Mouse (Mus musculus) forebrain, embryonic 15.5 days (tissue): ENCODE measurements at regions not wholly inside any gene's neighbourhood (a gene's known extent, or its start where the extent isn't known, plus 50 kb on each side); places are given as distances from the start of the nearest gene placed in this dataset.
A peak's percentile ranks its signal among the peaks of the same experiment; 100 is the strongest.

Source experiments
- ATAC-seq: fragments of 200-750 bp; cut with Nextera tagmentation; replicated peaks from 2 replicates; pipeline ENCODE4 v1.8.0; 2017; ENCODE audit warnings: mild to moderate bottlenecking, moderate TSS enrichment, moderate library complexity
- H3K27ac ChIP-seq: fragments of 300-500 bp; sonication (generic); replicated peaks from 2 replicates; pipeline ENCODE4 v1.5.1; 2015; ENCODE audit warnings: mild to moderate bottlenecking, inconsistent platforms
- H3K27me3 ChIP-seq: fragments of 300-500 bp; sonication (generic); 2 replicates; pipeline ENCODE4 v1.6.1; 2015; ENCODE audit warnings: inconsistent platforms
- H3K36me3 ChIP-seq: fragments of 300-500 bp; sonication (generic); 2 replicates; pipeline ENCODE4 v1.6.1; 2015; ENCODE audit warnings: mild to moderate bottlenecking, inconsistent platforms
- H3K4me1 ChIP-seq: fragments of 300-500 bp; sonication (generic); 2 replicates; pipeline ENCODE4 v1.6.1; 2015; ENCODE audit warnings: inconsistent platforms
- H3K4me2 ChIP-seq: fragments of 300-500 bp; sonication (generic); replicated peaks from 2 replicates; pipeline ENCODE4 v1.6.1; 2015; ENCODE audit warnings: mild to moderate bottlenecking, inconsistent platforms
- H3K4me3 ChIP-seq: fragments of 300-500 bp; sonication (generic); 2 replicates; pipeline ENCODE4 v1.5.1; 2015; ENCODE audit warnings: mild to moderate bottlenecking, inconsistent platforms
- H3K9ac ChIP-seq: fragments of 300-500 bp; sonication (generic); replicated peaks from 2 replicates; pipeline ENCODE4 v1.6.1; 2015; ENCODE audit warnings: mild to moderate bottlenecking, inconsistent platforms
- H3K9me3 ChIP-seq: fragments of 300-500 bp; sonication (generic); 2 replicates; pipeline ENCODE4 v1.6.1; 2016; ENCODE audit warnings: inconsistent platforms
- WGBS: fragments of 180-500 bp; shearing (Covaris S2); methylation state at CpG from one replicate; pipeline ENCODE4 v1.1.7; 2015; ENCODE audit warnings: mixed read lengths; 5-methylcytosine and 5-hydroxymethylcytosine counted together

DNA sequence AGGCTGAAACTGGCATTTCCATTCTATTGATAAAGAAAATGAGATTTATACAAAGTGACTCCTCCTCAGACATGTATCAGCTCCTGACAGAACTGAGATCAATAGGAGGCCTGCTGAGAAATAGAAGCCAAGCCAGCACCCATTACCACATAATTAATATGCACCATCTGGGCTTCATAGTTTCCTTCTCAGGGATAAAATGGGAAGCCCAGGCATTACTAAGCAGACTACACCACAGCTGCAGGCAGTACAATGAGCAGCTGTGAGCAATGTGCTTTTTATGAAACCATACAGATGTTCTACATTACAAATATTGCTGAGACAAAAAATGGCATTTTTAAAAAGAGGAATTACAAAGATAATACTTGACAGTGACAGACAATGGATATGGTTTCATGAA, 950.1 kb downstream of the Otol1 start:
- no peak overlapping the region for H3K4me3 ChIP-seq
- no peak overlapping the region for H3K27ac ChIP-seq
- H3K36me3 ChIP-seq = no peaks in the 10 kb centered on the region
- H3K27me3 ChIP-seq = no peaks in the 10 kb centered on the region
- no peaks in the 10 kb centered on the region for H3K9me3 ChIP-seq
- H3K4me1 ChIP-seq = no peaks in the 10 kb centered on the region
- H3K4me2 ChIP-seq = no peak overlapping the region
- no peak overlapping the region for H3K9ac ChIP-seq
- ATAC-seq = peak; percentile 64

GRCm38 (mm10) chr3:70962498-70962897, 955.1 kb downstream of the Otol1 start:
- Histone ChIP-seq H3K9me3 (no peaks in the 10 kb centered on the region), H3K27ac (no peak overlapping the region), H3K36me3 (no peaks in the 10 kb centered on the region), H3K4me3 (no peak overlapping the region), H3K4me2 (no peak overlapping the region), H3K9ac (no peak overlapping the region), H3K27me3 (no peaks in the 10 kb centered on the region), H3K4me1 (no peaks in the 10 kb centered on the region)
- 59% methylated on average over 1 of the region's 1 CpGs for WGBS
- ATAC-seq = no peak

GRCm38 (mm10) chr3:70976945-70977344, 969.5 kb downstream of the Otol1 start:
- Histone ChIP-seq H3K4me3 (no peak overlapping the region), H3K4me2 (no peak overlapping the region), H3K27me3 (no peaks in the 10 kb centered on the region), H3K36me3 (no peaks in the 10 kb centered on the region), H3K27ac (no peak overlapping the region), H3K9me3 (no peaks in the 10 kb centered on the region), H3K4me1 (no peaks in the 10 kb centered on the region), H3K9ac (no peak overlapping the region)
- 72% methylated on average over 5 of the region's 5 CpGs for WGBS
- no peak for ATAC-seq

GRCm38 (mm10) chr3:70990916-70991315, 983.5 kb downstream of the Otol1 start:
- Histone ChIP-seq H3K4me1 (no peaks in the 10 kb centered on the region), H3K9me3 (no peaks in the 10 kb centered on the region), H3K27ac (no peak overlapping the region), H3K9ac (no peak overlapping the region), H3K27me3 (no peaks in the 10 kb centered on the region), H3K36me3 (no peaks in the 10 kb centered on the region), H3K4me3 (no peak overlapping the region), H3K4me2 (no peak overlapping the region)
- ATAC-seq = no peak
- WGBS = 80% methylated on average over 1 of the region's 1 CpGs

GRCm38 (mm10) chr3:71003052-71003451, 995.6 kb downstream of the Otol1 start:
- Histone ChIP-seq H3K9me3 (no peaks in the 10 kb centered on the region), H3K27me3 (no peaks in the 10 kb centered on the region), H3K4me3 (no peak overlapping the region), H3K9ac (no peak overlapping the region), H3K4me1 (no peaks in the 10 kb centered on the region), H3K27ac (no peak overlapping the region), H3K4me2 (no peak overlapping the region), H3K36me3 (no peaks in the 10 kb centered on the region)
- no peak for ATAC-seq
- whole genome bisulfite sequencing = 66% methylated on average over 6 of the region's 6 CpGs
